Mouse (Mus musculus) right cerebral cortex, adult 2 months (tissue): ENCODE measurements at regions not wholly inside any gene's neighbourhood (a gene's known extent, or its start where the extent isn't known, plus 50 kb on each side); places are given as distances from the start of the nearest gene placed in this dataset.
"Not testable (repeated sequence)": the region's sequence is repeated elsewhere in the genome, so short reads cannot be mapped to it uniquely, and the experiment has no call there.

Source experiments
- DNase-seq, 2 experiments: peaks; one replicate each; pipeline ENCODE4 v3.0.0; 2021 to 2022; ENCODE audit warnings: low spot score in 2 of 2

DNA sequence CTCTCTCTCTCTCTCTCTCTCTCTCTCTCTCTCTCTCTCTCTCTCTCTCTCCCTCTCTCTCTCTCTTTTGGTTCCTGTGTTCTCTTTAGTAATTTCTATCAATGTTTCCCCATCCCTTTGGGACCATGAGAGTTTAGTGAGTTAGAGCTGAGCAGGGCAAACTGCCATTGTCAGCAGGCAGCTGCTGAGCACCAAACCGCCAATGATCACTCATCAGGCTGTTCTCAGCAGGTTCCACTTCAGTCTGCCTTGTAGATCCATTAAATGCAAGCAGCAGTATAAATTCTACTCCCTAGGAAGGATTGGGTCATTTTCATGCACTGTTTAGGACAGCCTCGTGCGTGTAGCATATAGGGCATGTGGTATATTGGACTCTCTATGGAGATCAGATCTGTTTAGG lies 692.5 kb downstream of the Trib2 start:
- no peak for DNase-seq

DNA sequence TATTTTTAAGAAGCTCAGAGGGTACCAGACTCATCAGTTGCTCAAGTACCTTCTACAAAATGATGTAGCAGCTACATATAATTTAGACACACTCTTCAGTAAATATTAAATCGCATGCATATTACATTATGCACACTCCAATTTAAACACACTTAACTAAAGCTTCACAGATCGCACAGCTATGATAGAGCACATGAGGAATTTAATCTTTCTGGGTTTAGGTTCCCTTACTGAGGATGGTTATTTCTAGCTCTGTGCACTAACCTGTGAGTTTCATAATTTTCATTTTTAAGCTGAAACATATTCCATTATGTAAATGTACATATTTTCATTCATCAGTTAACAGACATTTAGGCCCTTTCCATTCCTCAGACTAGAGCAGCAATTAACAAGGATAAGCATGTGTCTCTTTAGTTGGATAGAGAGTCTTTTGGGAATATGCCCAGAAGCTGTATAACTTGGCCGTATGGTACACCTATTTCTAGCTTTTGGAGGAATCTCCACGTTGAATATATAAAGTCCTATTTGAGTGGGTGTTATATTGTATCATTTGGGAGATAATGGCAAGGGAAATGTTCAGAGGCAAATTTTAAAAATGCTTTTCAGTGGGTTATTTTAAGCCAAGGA lies 694.0 kb downstream of the Trib2 start:
- no peak for DNase-seq

DNA sequence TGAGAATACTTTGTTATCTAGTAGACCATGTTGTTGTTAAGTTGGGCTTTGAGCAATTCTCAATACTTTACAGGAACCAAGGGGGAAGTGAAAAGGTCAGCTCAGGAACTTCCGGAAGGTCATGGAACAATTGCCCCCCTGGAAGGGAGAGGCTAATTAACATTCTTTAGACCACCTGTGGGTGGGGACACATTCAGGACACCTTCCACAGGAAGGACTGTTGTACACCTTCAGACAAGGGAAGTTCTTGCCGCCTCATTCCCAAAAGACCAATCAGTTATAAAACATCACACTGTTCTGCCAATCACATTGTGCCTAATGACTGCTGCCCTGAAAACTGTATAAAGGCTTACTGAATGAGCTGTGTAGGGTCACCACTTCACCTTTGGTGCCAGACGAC lies 701.2 kb downstream of the Trib2 start:
- no peak for DNase-seq

DNA sequence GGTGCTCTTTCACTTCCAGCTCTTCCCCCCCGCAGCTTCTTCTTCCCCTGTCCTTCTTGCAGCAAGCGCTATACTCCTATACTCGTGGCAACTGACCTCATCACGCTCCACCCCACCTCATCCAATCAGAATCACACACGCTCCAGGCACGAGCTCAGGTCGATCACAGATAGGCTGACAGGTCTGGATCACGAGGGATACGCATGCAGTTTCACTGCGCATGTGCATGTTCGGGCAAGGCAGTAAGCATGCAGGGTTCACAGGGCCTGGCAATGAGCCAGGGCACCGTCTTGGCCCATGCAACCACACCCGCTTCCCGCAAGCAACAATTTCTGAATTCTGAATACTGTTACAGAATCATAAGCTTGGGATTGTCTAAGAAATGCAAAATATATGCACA lies 701.9 kb downstream of the Trib2 start:
- no peak for DNase-seq

DNA sequence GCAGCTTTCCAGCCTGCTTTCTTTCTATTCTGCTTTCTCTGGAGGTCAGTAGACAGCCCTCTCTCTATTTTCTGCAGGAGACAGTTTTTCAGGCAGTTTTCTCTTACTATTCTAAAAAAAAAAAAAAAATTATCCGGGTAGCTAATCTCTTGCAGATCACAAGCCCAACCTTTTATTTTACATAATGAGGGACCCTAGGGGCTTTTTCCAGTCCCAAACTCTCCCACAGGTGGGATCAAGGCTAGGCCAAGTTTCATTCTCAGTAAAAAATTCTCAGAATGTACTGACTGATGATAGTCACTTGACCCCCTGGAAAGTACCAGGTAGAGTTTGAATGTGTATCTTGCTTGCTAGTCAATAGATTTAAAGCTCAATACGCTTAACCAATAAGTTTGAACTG lies 705.7 kb downstream of the Trib2 start:
- DNase-seq: no peak

- no peak for DNase-seq
Observed at GRCm38 (mm10) chr12:15104876-15105275, 711.8 kb downstream of the Trib2 start.

GRCm38 (mm10) chr12:15078615-15079014 lies 738.1 kb downstream of the Trib2 start:
- peak; percentile 21 to 29 for DNase-seq

- DNase-seq: no peak
Observed at GRCm38 (mm10) chr12:15064351-15064750, 752.4 kb downstream of the Trib2 start.

- no peak for DNase-seq
Observed at GRCm38 (mm10) chr12:15051387-15051786, 765.3 kb downstream of the Trib2 start.

- no peak for DNase-seq
Observed at GRCm38 (mm10) chr12:15043264-15043663, 773.5 kb downstream of the Trib2 start.

DNA sequence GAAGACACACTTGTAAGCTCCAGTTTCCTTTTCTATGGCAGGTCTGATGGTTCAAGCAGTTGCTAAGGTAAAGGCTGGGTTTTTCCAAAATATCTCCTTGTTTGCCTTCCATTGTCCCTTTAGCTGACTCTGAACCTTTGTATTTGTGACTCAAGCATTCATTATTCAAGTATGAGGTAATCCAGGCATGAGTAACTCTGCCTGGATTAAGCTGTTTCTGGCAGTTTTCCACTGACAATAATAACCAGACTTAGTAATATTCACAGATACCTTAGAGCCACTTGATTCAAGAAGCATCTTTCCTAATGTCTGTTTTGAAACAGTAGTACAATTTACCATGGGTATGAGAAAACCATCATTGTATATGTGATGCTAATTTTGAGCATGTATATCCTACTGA lies 805.6 kb downstream of the Trib2 start:
- DNase-seq: no peak

GRCm38 (mm10) chr12:15002401-15002800 lies 814.3 kb downstream of the Trib2 start:
- not testable (repeated sequence) for DNase-seq
